Mouse (Mus musculus) liver, postnatal 0 days (tissue): ENCODE measurements at regions not wholly inside any gene's neighbourhood (a gene's known extent, or its start where the extent isn't known, plus 50 kb on each side); places are given as distances from the start of the nearest gene placed in this dataset.

Experiments used
- ATAC-seq: fragments of 200-750 bp; cut with Nextera tagmentation; 2 replicates; pipeline ENCODE4 v1.8.0; 2017; ENCODE audit warnings: mild to moderate bottlenecking, moderate library complexity
- DNase-seq: peaks from one replicate; pipeline ENCODE4 v3.0.0-alpha.2; 2016
- H3K27ac ChIP-seq: fragments of 300-500 bp; sonication (generic); 2 replicates; pipeline ENCODE4 v1.5.1; 2014; ENCODE audit warnings: antibody characterized with exemption, moderate library complexity, mild to moderate bottlenecking, low read depth
- H3K27me3 ChIP-seq: fragments of 300-500 bp; sonication (generic); 2 replicates; pipeline ENCODE4 v1.6.1; 2014; ENCODE audit warnings: low read length, control low read depth, mixed read lengths; ENCODE audit not compliant: insufficient read depth
- H3K36me3 ChIP-seq: fragments of 300-500 bp; sonication (generic); replicated peaks from 2 replicates; pipeline ENCODE4 v1.6.1; 2014; ENCODE audit warnings: mild to moderate bottlenecking, control low read depth, low read length, moderate library complexity, mixed read lengths; ENCODE audit not compliant: insufficient read depth
- H3K4me1 ChIP-seq: fragments of 300-500 bp; sonication (generic); 2 replicates; pipeline ENCODE4 v1.6.1; 2014; ENCODE audit warnings: antibody characterized with exemption, mild to moderate bottlenecking, control low read depth; ENCODE audit not compliant: insufficient read depth
- H3K4me2 ChIP-seq: fragments of 300-500 bp; sonication (generic); 2 replicates; pipeline ENCODE4 v1.6.1; 2014; ENCODE audit warnings: low read depth, mild to moderate bottlenecking, low read length, moderate library complexity, mixed read lengths
- H3K4me3 ChIP-seq: fragments of 300-500 bp; sonication (generic); 2 replicates; pipeline ENCODE4 v1.5.1; 2014; ENCODE audit warnings: low read depth, low read length
- H3K9ac ChIP-seq: fragments of 300-500 bp; sonication (generic); replicated peaks from 2 replicates; pipeline ENCODE4 v1.6.1; 2014; ENCODE audit warnings: mild to moderate bottlenecking, moderate library complexity
- H3K9me3 ChIP-seq: fragments of 300-500 bp; sonication (generic); 2 replicates; pipeline ENCODE4 v1.6.1; 2016; ENCODE audit warnings: mild to moderate bottlenecking, control low read depth, low read length, mixed read lengths
- CTCF ChIP-seq: sonication (generic); IDR thresholded peaks from 2 replicates; pipeline ENCODE4 v1.5.1; 2016; ENCODE audit warnings: antibody characterized with exemption, low read depth
- EP300 ChIP-seq: IDR thresholded peaks from 2 replicates; pipeline ENCODE4 v1.6.1; 2016; ENCODE audit warnings: antibody characterized with exemption, low read depth, mild to moderate bottlenecking
- whole genome bisulfite sequencing: fragments of 180-500 bp; shearing (Covaris S2); extraction: QIAGEN DNeasy Blood & Tissue Kit; methylation state at CpG from one replicate; pipeline ENCODE4 v1.1.7; 2014; ENCODE audit not compliant: insufficient replicate concordance; 5-methylcytosine and 5-hydroxymethylcytosine counted together

- WGBS: 60% methylated on average over 3 of the region's 3 CpGs
- no peak overlapping the region for H3K4me2 ChIP-seq
- no peak overlapping the region for H3K27ac ChIP-seq
- DNase-seq (no peak), ATAC-seq (no peak)
- TF ChIP-seq CTCF: no peak
- no peak for TF ChIP-seq EP300
- no peaks in the 10 kb centered on the region for H3K36me3 ChIP-seq
- H3K27me3 ChIP-seq: no peaks in the 10 kb centered on the region
- no peak overlapping the region for H3K4me3 ChIP-seq
- peaks cover 4% of the 10 kb centered on the region; the same call in 1 of the 2 replicates for H3K9me3 ChIP-seq
- H3K4me1 ChIP-seq: no peaks in the 10 kb centered on the region; the same call in 1 of the 2 replicates
- H3K9ac ChIP-seq: no peak overlapping the region
These were observed 318.7 kb upstream of the Id2 start for GRCm38 (mm10) chr12:25415641-25416040.

GRCm38 (mm10) chr12:25415232-25415631, 318.3 kb upstream of the Id2 start:
- H3K27me3 ChIP-seq: no peaks in the 10 kb centered on the region
- no peaks in the 10 kb centered on the region for H3K36me3 ChIP-seq
- no peak for TF ChIP-seq EP300
- peak; percentile 68 for TF ChIP-seq CTCF
- no peak overlapping the region for H3K4me3 ChIP-seq
- peaks cover 4% of the 10 kb centered on the region; the same call in 1 of the 2 replicates for H3K9me3 ChIP-seq
- no peak overlapping the region for H3K27ac ChIP-seq
- H3K9ac ChIP-seq: no peak overlapping the region
- H3K4me2 ChIP-seq: no peak overlapping the region
- ATAC-seq: no peak
- 42% methylated on average over 2 of the region's 2 CpGs for WGBS
- H3K4me1 ChIP-seq: no peaks in the 10 kb centered on the region; the same call in 1 of the 2 replicates
- DNase-seq: peak; percentile 36

GRCm38 (mm10) chr12:25407301-25407700, 310.4 kb upstream of the Id2 start:
- WGBS: 85% methylated on average over 2 of the region's 2 CpGs
- Histone ChIP-seq H3K4me1 (no peaks in the 10 kb centered on the region), H3K4me3 (no peak overlapping the region), H3K27me3 (no peaks in the 10 kb centered on the region), H3K36me3 (no peaks in the 10 kb centered on the region), H3K4me2 (no peak overlapping the region), H3K9ac (no peak overlapping the region), H3K27ac (no peak overlapping the region), H3K9me3 (peaks cover 3% of the 10 kb centered on the region; the same call in 1 of the 2 replicates)
- TF ChIP-seq EP300 (no peak), CTCF (no peak)
- no peak for ATAC-seq
- no peak for DNase-seq

DNA sequence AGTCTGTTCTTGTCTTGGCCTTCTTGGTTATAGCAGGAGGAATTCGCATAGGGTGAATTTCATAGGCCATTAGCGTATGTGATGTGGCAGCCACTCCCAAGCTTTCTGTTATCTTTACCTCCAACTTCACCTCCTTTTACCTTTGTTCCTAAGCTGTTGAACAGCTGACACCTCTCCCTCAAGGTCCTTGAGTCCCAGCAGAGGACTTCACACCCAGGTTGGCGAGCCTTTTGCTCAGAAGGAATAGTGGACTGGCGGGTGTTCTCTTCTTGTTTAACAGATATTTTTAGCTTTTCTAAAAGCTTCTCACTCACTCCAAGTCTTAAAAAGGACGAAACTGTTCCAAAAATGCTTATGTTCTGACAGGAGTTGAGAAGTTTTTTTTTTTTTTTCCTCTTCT, 303.4 kb upstream of the Id2 start:
- H3K36me3 ChIP-seq: no peaks in the 10 kb centered on the region
- no peak for TF ChIP-seq EP300
- no peak for TF ChIP-seq CTCF
- H3K9ac ChIP-seq: no peak overlapping the region
- H3K9me3 ChIP-seq: no peaks in the 10 kb centered on the region
- no peak for ATAC-seq
- H3K4me1 ChIP-seq: no peaks in the 10 kb centered on the region
- H3K27ac ChIP-seq: no peak overlapping the region
- H3K4me3 ChIP-seq: no peak overlapping the region
- H3K27me3 ChIP-seq: no peaks in the 10 kb centered on the region
- WGBS: 74% methylated on average over 5 of the region's 5 CpGs
- no peak for DNase-seq
- no peak overlapping the region for H3K4me2 ChIP-seq

DNA sequence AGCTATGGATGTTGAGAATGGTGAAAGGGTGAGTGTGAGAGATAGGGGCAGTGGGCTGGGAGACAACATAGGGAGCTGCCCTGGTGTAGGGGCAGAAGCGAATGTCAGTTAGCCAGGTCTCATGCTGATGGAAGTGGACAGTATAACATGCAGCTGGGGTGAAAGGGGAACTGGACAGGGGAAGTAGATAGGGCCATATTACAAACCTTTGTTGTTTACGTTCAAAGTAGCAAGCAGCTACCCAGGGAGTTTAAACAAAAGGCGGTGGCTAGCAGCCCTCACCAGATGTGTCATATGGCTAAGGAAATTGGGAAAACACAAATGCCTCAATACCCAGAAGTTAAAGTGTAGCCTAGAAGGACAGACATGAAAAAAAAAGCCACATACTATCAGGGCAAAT, 301.8 kb upstream of the Id2 start:
- DNase-seq (no peak), ATAC-seq (no peak)
- no peak overlapping the region for H3K9ac ChIP-seq
- H3K4me1 ChIP-seq: no peaks in the 10 kb centered on the region
- WGBS: 54% methylated on average over 3 of the region's 3 CpGs
- no peaks in the 10 kb centered on the region for H3K36me3 ChIP-seq
- no peaks in the 10 kb centered on the region for H3K27me3 ChIP-seq
- TF ChIP-seq EP300 (no peak), CTCF (no peak)
- peak overlapping the region; percentile 45; the same call in 1 of the 2 replicates for H3K27ac ChIP-seq
- H3K9me3 ChIP-seq: no peaks in the 10 kb centered on the region
- no peak overlapping the region for H3K4me2 ChIP-seq
- H3K4me3 ChIP-seq: no peak overlapping the region

GRCm38 (mm10) chr12:25394326-25394725, 297.4 kb upstream of the Id2 start:
- WGBS: 48% methylated on average over 3 of the region's 3 CpGs
- no peak for ATAC-seq
- DNase-seq: no peak
- H3K9ac ChIP-seq: no peak overlapping the region
- no peaks in the 10 kb centered on the region for H3K27me3 ChIP-seq
- H3K36me3 ChIP-seq: no peaks in the 10 kb centered on the region
- no peaks in the 10 kb centered on the region; the same call in 1 of the 2 replicates for H3K4me1 ChIP-seq
- no peak overlapping the region for H3K27ac ChIP-seq
- TF ChIP-seq EP300 (no peak), CTCF (no peak)
- H3K9me3 ChIP-seq: no peaks in the 10 kb centered on the region
- H3K4me3 ChIP-seq: no peak overlapping the region
- no peak overlapping the region for H3K4me2 ChIP-seq

GRCm38 (mm10) chr12:25393501-25393900, 296.6 kb upstream of the Id2 start:
- Histone ChIP-seq H3K36me3 (no peaks in the 10 kb centered on the region), H3K4me1 (no peaks in the 10 kb centered on the region; the same call in 1 of the 2 replicates), H3K27ac (no peak overlapping the region), H3K27me3 (no peaks in the 10 kb centered on the region), H3K4me3 (no peak overlapping the region), H3K9me3 (no peaks in the 10 kb centered on the region), H3K9ac (no peak overlapping the region), H3K4me2 (no peak overlapping the region)
- DNase-seq: no peak
- no peak for ATAC-seq
- WGBS: 63% methylated on average over 4 of the region's 4 CpGs
- TF ChIP-seq CTCF (no peak), EP300 (no peak)
